Mouse (Mus musculus) lung, embryonic 15.5 days (tissue): ENCODE data around the gene Sgcg. TPM values are rescaled to one million over a fixed set of nuclear protein-coding genes. Genes with fewer than 3 reads are reported as not detected.

Source experiments
- ATAC-seq: fragments of 200-750 bp; cut with Nextera tagmentation; 2 replicates; pipeline ENCODE4 v1.8.0; 2017; ENCODE audit warnings: moderate number of reproducible peaks, borderline replicate concordance; ENCODE audit not compliant: low FRiP score, low TSS enrichment; ENCODE audit errors: extremely low read depth
- H3K27ac ChIP-seq: fragments of 300-500 bp; sonication (generic); 2 replicates; pipeline ENCODE4 v1.5.1; 2015; ENCODE audit warnings: moderate library complexity, mild to moderate bottlenecking, inconsistent platforms
- H3K27me3 ChIP-seq: fragments of 300-500 bp; sonication (generic); 2 replicates; pipeline ENCODE4 v1.6.1; 2015; ENCODE audit warnings: inconsistent platforms
- H3K36me3 ChIP-seq: fragments of 300-500 bp; sonication (generic); 2 replicates; pipeline ENCODE4 v1.6.1; 2015; ENCODE audit warnings: inconsistent platforms
- H3K4me1 ChIP-seq: fragments of 300-500 bp; sonication (generic); 2 replicates; pipeline ENCODE4 v1.6.1; 2015; ENCODE audit warnings: inconsistent platforms
- H3K4me2 ChIP-seq: fragments of 300-500 bp; sonication (generic); 2 replicates; pipeline ENCODE4 v1.6.1; 2015; ENCODE audit warnings: inconsistent platforms, mild to moderate bottlenecking, moderate library complexity
- H3K4me3 ChIP-seq: fragments of 300-500 bp; sonication (generic); 2 replicates; pipeline ENCODE4 v1.5.1; 2015; ENCODE audit warnings: mild to moderate bottlenecking, inconsistent platforms
- H3K9ac ChIP-seq: fragments of 300-500 bp; sonication (generic); 2 replicates; pipeline ENCODE4 v1.6.1; 2015; ENCODE audit warnings: inconsistent platforms
- H3K9me3 ChIP-seq: fragments of 300-500 bp; sonication (generic); 2 replicates; pipeline ENCODE4 v1.6.1; 2016; ENCODE audit warnings: inconsistent platforms
- whole genome bisulfite sequencing: fragments of 180-500 bp; shearing (Covaris S2); methylation state at CpG from one replicate; pipeline ENCODE4 v1.1.7; 2015; 5-methylcytosine and 5-hydroxymethylcytosine counted together
- polyA plus RNA-seq: library from polyadenylated mRNA; unstranded; fragments of >200 nt; fragmentation: Nextera tagmentation; extraction: Ambion mirVana; gene quantifications from 2 replicates; pipeline ENCODE4 v1.2.1, GENCODE M21; 2015

Gene Sgcg
- 1.3 and 1.4 TPM in 2 replicates for polyA plus RNA-seq

DNA sequence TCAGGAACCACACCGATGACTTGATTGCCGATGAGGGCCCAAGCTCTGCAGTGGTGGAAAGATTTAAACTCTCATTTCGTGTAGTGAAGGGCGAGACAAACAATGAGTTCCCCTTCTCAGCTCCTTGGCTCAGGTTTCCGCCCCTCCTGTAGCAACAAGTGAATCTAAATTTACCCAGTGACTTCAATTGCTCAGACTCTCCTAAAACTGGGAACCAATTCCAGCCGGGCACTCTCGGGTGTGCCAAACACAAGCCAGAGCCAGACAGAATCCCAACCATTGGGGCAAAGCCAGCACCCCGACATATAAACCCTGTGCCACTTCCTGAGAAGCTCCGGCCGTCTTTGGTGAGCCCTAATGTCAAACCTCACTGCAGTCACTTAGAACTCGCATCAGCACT lies at the start of gene Sgcg:
TSS of gene Sgcg (minus strand) at position 139 of the 400 bp plus-strand sequence.
- no peaks in the 10 kb centered on the region for H3K27me3 ChIP-seq

DNA sequence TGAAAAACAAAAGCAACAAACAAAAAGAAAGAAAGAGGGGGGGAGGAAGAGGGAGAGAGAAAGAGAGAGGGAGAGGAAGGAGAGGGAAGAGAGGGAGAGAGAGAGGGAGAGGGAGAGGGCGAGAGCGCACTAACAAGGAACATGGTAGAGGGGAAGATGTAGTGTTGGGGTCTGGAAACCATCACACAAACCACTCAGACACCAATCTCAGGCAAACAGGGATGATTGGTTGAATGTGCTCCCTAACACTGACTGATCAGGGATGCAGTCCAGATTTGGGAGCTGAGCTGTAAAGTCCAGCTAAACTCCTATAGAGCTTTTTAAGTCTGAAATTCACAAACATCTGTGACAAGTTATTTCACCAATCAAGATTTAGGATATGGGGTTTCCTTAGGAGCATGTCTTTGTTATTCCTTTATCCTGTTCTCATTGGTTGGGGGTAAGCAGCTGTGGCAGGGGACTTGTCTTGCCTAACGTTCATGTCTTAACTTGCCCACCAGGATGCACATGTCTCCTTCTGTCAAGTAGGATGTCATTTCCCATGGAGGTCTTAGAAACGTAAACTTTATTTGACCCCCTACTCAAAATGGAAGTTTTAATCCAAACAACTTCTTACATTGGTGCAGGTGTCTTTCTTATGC lies 45.8 kb upstream of the Sgcg start:
- WGBS = 65% methylated on average over 4 of the region's 4 CpGs
- no peaks in the 10 kb centered on the region for H3K4me1 ChIP-seq
- no peaks in the 10 kb centered on the region for H3K36me3 ChIP-seq
- no peak overlapping the region for H3K9ac ChIP-seq
- H3K4me3 ChIP-seq = no peak overlapping the region
- no peak overlapping the region for H3K27ac ChIP-seq
- ATAC-seq = no peak
- H3K4me2 ChIP-seq = no peak overlapping the region
- no peaks in the 10 kb centered on the region for H3K27me3 ChIP-seq
- H3K9me3 ChIP-seq = no peaks in the 10 kb centered on the region

More for the DNA sequence above, at the start of gene Sgcg:
- Histone ChIP-seq H3K4me1 (no peaks in the 10 kb centered on the region), H3K4me3 (no peak within 1 kb of the TSS), H3K9me3 (no peaks in the 10 kb centered on the region), H3K4me2 (no peak within 1 kb of the TSS), H3K27ac (no peak within 1 kb of the TSS), H3K9ac (no peak within 1 kb of the TSS), H3K36me3 (no peaks in the 10 kb centered on the region)
- 31% methylated on average over 11 of the region's 11 CpGs for WGBS
- no peak for ATAC-seq

DNA sequence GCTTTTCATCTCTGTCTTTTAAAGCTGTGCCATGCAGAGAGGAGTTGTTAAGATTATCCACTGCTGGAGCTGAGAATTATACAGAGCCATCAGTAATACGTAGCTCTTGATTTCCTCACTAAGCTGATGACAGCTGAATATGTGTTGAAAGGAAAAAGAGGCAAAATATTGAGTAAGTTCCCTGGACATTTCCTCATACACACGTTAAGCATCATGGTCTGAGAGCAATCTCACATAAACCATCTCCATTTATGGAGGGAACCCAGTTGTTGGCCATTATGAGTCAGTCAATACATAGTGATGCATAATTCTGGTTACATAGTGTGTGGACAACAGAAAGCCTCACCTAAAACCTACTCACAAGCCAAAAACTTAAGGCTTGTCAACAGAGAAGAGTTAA lies 44.1 kb upstream of the Sgcg start:
- no peak overlapping the region for H3K27ac ChIP-seq
- no peaks in the 10 kb centered on the region for H3K9me3 ChIP-seq
- no peak overlapping the region for H3K4me2 ChIP-seq
- no peak for ATAC-seq
- no peak overlapping the region for H3K9ac ChIP-seq
- WGBS = 58% methylated on average over 2 of the region's 2 CpGs
- no peak overlapping the region for H3K4me3 ChIP-seq
- no peaks in the 10 kb centered on the region for H3K4me1 ChIP-seq
- no peaks in the 10 kb centered on the region for H3K36me3 ChIP-seq
- H3K27me3 ChIP-seq = no peaks in the 10 kb centered on the region

DNA sequence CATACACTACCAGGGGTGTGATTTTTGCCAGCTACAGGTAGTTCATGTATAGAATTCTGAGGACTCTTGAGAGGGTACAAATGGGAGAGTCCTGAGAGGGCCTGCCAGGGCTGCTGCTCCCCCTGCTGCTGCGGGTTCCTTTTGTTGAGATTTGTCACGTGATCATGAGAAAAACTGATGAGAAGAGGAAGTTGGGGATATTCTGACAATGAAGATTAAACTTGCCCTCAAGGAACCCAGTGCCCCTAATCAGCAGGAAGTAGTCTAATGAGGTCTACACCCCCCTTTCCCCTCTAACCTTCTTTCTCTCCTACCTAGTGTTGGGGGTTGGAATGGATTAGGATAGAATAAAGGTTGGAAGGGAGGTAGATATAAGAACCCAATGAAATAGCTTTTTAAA lies 43.0 kb upstream of the Sgcg start:
- Histone ChIP-seq H3K4me3 (no peak overlapping the region), H3K36me3 (no peaks in the 10 kb centered on the region), H3K27me3 (no peaks in the 10 kb centered on the region), H3K4me1 (no peaks in the 10 kb centered on the region), H3K4me2 (no peak overlapping the region), H3K9ac (no peak overlapping the region), H3K9me3 (no peaks in the 10 kb centered on the region), H3K27ac (no peak overlapping the region)
- ATAC-seq = no peak
- WGBS = 43% methylated on average over 2 of the region's 2 CpGs

DNA sequence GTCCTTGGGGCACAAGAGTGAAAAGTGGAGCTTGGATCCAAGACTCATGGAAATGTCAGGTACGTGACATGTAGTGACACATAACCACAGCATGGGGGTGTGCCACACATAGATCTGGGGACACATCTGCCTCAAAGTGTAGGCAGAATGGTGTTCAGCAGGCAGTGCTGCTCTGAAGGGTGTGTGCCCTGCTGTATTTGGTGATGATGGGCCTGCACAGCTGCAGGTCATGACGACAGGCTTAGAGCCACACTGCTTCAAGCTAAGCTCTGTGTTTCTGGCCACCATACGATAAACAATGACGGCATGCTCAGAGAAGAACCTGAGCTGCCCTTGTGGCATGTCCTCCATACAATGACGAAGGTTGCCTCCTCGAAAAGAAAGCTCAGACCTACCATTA lies 41.5 kb upstream of the Sgcg start:
- H3K27me3 ChIP-seq = no peaks in the 10 kb centered on the region
- no peak overlapping the region for H3K9ac ChIP-seq
- H3K27ac ChIP-seq = no peak overlapping the region
- no peaks in the 10 kb centered on the region for H3K9me3 ChIP-seq
- no peaks in the 10 kb centered on the region for H3K36me3 ChIP-seq
- no peak for ATAC-seq
- 78% methylated on average over 6 of the region's 6 CpGs for WGBS
- no peak overlapping the region for H3K4me2 ChIP-seq
- no peak overlapping the region for H3K4me3 ChIP-seq
- no peaks in the 10 kb centered on the region for H3K4me1 ChIP-seq

DNA sequence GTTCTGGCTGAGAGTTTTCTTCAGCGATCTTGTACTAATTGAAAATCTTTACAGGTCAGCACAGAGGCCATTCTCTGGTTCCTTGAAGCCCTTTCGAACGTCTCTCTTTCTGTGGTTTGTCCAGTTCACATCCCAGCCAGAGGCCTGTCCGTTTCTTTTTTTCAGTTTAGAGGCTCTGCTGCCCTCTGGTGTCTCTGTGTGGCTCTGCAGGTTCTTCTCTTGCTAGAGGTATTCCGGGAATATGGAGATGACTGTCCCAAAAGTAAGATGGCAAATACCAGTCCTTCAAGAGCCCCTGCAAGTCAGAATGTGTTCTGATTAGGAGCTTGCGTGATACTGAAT lies 36.4 kb upstream of the Sgcg start:
- Histone ChIP-seq H3K4me1 (peaks cover 4% of the 10 kb centered on the region; the same call in 1 of the 2 replicates), H3K9ac (no peak overlapping the region), H3K4me2 (no peak overlapping the region), H3K4me3 (no peak overlapping the region), H3K27me3 (no peaks in the 10 kb centered on the region), H3K36me3 (no peaks in the 10 kb centered on the region), H3K9me3 (no peaks in the 10 kb centered on the region), H3K27ac (no peak overlapping the region)
- no peak for ATAC-seq
- WGBS = 19% methylated on average over 6 of the region's 6 CpGs

DNA sequence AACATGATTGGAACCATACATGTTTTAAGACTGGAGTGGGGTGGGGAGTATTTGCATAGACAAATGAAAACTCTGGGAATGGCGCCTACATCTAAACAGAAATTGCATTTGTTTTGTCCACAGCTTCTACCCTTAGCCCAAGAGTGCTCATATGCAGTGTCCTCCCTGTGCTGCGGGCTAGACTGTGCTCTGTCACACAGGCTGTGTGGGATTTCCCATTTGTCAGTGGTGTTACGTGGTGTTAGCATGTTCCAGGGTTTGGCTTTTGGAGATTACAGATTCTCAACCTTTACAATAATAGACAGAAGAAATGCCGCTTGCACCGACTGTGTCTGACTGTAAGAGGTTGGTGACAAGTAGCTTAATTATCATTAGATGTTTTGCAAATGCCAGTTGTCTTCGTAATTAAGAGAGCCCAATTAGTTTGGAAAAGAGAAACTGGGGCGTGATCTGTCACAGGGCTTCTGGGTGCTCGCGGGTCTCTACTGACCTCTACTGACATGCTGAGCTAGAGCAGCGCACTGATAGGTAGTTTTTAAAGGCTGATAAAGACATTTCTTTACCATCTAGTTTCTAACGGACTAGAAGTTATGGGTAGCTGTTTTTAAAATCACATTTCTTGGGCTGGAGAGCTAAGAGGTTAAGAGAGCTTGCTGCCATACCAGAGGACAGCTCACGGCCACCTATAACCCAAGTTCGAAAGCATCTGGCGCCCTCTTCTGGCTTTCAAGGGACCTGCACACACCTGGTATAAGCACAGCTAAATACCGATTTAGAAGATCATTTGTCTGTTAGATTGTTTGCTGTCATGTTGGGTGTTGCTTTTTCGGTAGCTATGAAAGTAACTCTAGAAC lies 35.8 kb upstream of the Sgcg start:
- ATAC-seq = no peak
- Histone ChIP-seq H3K4me1 (peaks cover 4% of the 10 kb centered on the region; the same call in 1 of the 2 replicates), H3K4me3 (no peak overlapping the region), H3K4me2 (no peak overlapping the region), H3K27me3 (no peaks in the 10 kb centered on the region), H3K36me3 (no peaks in the 10 kb centered on the region), H3K9me3 (no peaks in the 10 kb centered on the region), H3K9ac (no peak overlapping the region), H3K27ac (no peak overlapping the region)
- 47% methylated on average over 16 of the region's 16 CpGs for WGBS

DNA sequence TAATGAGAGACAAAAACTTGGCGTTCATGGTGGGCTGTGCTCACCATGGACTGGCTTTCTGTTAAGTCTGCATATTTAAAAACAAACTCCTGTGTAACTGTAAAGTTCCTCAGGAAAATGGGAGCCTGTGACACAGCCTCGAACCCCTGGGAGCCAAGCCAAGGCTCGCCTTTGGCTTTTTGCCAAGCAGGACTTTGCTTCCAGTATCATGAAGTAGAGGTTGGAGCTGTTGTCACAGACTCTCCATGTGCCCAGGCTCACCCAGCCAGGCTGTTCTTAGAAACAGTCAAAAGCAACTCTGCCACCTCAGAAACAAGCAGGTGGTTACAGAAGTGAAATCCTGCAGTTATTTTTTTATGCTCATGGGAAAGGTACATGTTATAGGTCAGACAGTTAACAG lies 32.4 kb upstream of the Sgcg start:
- 25% methylated on average over 3 of the region's 3 CpGs for WGBS
- no peak for ATAC-seq
- Histone ChIP-seq H3K27me3 (no peaks in the 10 kb centered on the region; the same call in 1 of the 2 replicates), H3K4me2 (no peak overlapping the region), H3K9ac (no peak overlapping the region), H3K4me1 (peaks cover 7% of the 10 kb centered on the region; the same call in 1 of the 2 replicates), H3K9me3 (no peaks in the 10 kb centered on the region), H3K27ac (no peak overlapping the region), H3K36me3 (no peaks in the 10 kb centered on the region), H3K4me3 (no peak overlapping the region)

DNA sequence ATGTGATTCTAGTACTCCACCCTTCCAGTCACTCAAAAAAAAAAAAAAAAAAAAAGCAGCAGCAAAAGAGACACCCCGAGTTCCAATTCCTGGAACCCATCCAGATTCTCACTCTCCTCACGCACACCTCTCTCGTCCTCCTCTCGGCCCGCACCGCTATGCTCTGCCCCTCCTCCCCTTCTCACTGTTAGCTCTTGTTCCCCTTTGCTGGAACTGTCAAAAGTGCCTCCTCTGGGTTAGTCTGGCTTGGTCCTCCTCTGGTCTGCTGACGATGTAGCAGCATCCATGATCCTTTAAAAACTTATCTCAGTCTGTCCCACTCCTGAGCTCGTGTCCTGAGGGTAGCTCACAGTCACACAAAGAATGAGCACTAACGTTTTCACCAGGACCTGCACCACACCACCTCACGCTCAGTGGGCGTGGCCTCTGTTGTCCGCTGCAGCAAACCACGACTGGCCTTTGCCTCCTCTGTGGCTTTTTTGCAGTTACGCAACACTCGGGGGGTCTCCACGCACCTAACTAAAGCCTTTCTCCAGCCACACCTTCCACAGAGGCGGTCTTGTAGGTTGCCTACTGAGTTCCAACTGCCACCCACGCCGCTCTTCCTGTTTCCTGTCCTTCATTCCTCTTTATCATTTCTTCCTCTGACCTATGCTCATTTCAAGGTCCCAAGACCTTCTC lies 30.5 kb upstream of the Sgcg start:
- no peak overlapping the region for H3K4me3 ChIP-seq
- H3K4me2 ChIP-seq = no peak overlapping the region
- 50% methylated on average over 19 of the region's 19 CpGs for WGBS
- no peak overlapping the region for H3K27ac ChIP-seq
- no peaks in the 10 kb centered on the region for H3K9me3 ChIP-seq
- no peak for ATAC-seq
- H3K4me1 ChIP-seq = peaks cover 7% of the 10 kb centered on the region; the same call in 1 of the 2 replicates
- no peaks in the 10 kb centered on the region; the same call in 1 of the 2 replicates for H3K27me3 ChIP-seq
- no peaks in the 10 kb centered on the region for H3K36me3 ChIP-seq
- no peak overlapping the region for H3K9ac ChIP-seq

DNA sequence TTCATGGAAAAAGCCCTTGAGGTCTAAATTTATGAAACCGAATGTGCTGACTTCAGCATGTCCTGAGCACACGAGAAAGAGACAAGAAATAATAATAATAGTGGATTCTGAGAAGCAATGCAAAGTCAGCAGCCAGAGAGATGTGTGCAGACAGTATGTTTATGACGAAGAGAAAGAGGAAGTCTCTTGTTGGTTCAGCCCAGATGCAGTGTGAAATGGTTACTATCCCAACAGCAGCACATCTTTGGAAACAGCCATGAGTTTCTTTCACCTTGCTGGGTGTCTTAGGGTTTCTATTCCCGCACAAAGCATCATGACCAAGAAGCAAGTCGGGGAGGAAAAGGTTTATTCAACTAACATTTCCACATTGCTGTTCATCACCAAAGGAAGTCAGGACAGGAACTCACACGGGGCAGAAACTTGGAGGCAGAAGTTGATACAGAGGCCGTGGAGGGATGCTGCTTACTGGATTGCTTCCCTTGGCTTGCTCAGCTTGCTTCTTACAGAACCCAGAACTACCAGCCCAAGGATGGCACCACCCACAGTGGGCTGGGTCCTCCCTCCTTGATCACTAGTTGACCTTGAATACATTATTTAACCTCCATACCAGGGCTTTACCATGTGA lies 20.5 kb upstream of the Sgcg start:
- H3K27me3 ChIP-seq = peaks cover 31% of the 10 kb centered on the region
- no peak overlapping the region for H3K9ac ChIP-seq
- H3K36me3 ChIP-seq = no peaks in the 10 kb centered on the region
- H3K4me2 ChIP-seq = no peak overlapping the region
- no peak for ATAC-seq
- peaks cover 7% of the 10 kb centered on the region; the same call in 1 of the 2 replicates for H3K4me1 ChIP-seq
- 74% methylated on average over 7 of the region's 7 CpGs for WGBS
- no peaks in the 10 kb centered on the region for H3K9me3 ChIP-seq
- H3K27ac ChIP-seq = no peak overlapping the region
- H3K4me3 ChIP-seq = no peak overlapping the region

DNA sequence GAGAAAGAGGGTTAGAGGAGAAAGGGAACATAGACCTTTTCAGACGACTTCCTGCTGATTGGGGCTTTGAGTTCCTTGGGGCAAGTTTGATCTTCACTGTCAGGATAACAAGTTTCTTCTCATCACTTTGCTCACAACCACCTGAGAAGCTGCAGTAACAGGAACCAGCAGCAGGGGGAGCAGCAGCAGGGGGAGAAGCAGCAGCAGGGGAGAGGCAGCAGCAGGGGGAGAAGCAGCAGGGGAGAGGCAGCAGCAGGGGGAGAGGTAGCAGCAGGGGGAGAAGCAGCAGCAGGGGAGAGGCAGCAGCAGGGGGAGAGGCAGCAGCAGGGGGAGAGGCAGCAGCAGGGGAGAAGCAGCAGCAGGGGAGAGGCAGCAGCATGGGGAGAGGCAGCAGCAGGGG lies 19.0 kb upstream of the Sgcg start:
- Histone ChIP-seq H3K9ac (no peak overlapping the region), H3K9me3 (no peaks in the 10 kb centered on the region), H3K27ac (no peak overlapping the region), H3K4me2 (no peak overlapping the region), H3K4me3 (no peak overlapping the region), H3K4me1 (peaks cover 7% of the 10 kb centered on the region; the same call in 1 of the 2 replicates), H3K27me3 (peaks cover 44% of the 10 kb centered on the region), H3K36me3 (no peaks in the 10 kb centered on the region)
- WGBS = 29% methylated on average over 1 of the region's 1 CpGs
- ATAC-seq = no peak
